Mouse (Mus musculus): ENCODE measurements around the gene Pou3f4. TPM values are rescaled to one million over a fixed set of nuclear protein-coding genes. Genes with fewer than 3 reads are reported as not detected.
"Not testable (repeated sequence)": the region's sequence is repeated elsewhere in the genome, so short reads cannot be mapped to it uniquely, and the experiment has no call there.

Gene Pou3f4
- 1 to 10 TPM; 4.9 to 5.7 TPM for total RNA-seq (2021)
- long read RNA-seq, partial matches to known transcripts, result 0 of 1 reads
- long read RNA-seq, other reads (novel, unspliced or antisense), result 0 of 1 reads

GRCm38 (mm10) chrX:110814151-110814571 is at the start of gene Pou3f4:
Gene Pou3f4 (plus strand): TSS chrX:110814280.
- peak; percentile 74 to 84 for DNase-seq (ENCODE audit: low spot score in 2 of 2)

- no peak for DNase-seq (ENCODE audit: low spot score in 2 of 2)
Observed at GRCm38 (mm10) chrX:110765939-110766338, 48.1 kb upstream of the Pou3f4 start.

GRCm38 (mm10) chrX:110774807-110775206 is 39.3 kb upstream of the Pou3f4 start:
- not testable (repeated sequence) for DNase-seq (ENCODE audit: low spot score in 2 of 2)

- no peak for DNase-seq (ENCODE audit: low spot score in 2 of 2)
Observed at GRCm38 (mm10) chrX:110802502-110802901, 11.6 kb upstream of the Pou3f4 start.

GRCm38 (mm10) chrX:110810001-110810578 is 4.0 kb upstream of the Pou3f4 start:
- DNase-seq (ENCODE audit: low spot score in 2 of 2), result no peak

GRCm38 (mm10) chrX:110810753-110811506 is 3.1 kb upstream of the Pou3f4 start:
- no peak for DNase-seq (ENCODE audit: low spot score in 2 of 2)

GRCm38 (mm10) chrX:110812071-110812470 is 2.0 kb upstream of the Pou3f4 start:
- DNase-seq (ENCODE audit: low spot score in 2 of 2), result no peak

GRCm38 (mm10) chrX:110813401-110813800 is 679 bp upstream of the Pou3f4 start:
- no peak for DNase-seq (ENCODE audit: low spot score in 2 of 2)

GRCm38 (mm10) chrX:110814592-110815548 is 790 bp downstream of the Pou3f4 start:
- DNase-seq (ENCODE audit: low spot score in 2 of 2), result no peak

GRCm38 (mm10) chrX:110815549-110815930 is 1.5 kb downstream of the Pou3f4 start:
- DNase-seq (ENCODE audit: low spot score in 2 of 2), result no peak

GRCm38 (mm10) chrX:110816609-110817008 is 2.5 kb downstream of the Pou3f4 start:
- DNase-seq (ENCODE audit: low spot score in 2 of 2), result no peak

GRCm38 (mm10) chrX:110817211-110817610 is 3.1 kb downstream of the Pou3f4 start:
- DNase-seq (ENCODE audit: low spot score in 2 of 2), result no peak

- DNase-seq (ENCODE audit: low spot score in 2 of 2), result no peak
Observed at GRCm38 (mm10) chrX:110837450-110837849, 23.4 kb downstream of the Pou3f4 start.

- DNase-seq (ENCODE audit: low spot score in 2 of 2), result no peak
Observed at GRCm38 (mm10) chrX:110851300-110851699, 37.2 kb downstream of the Pou3f4 start.

Data from layer of hippocampus, adult 18-20 months (tissue).